Mouse (Mus musculus) forebrain, embryonic 11.5 days (tissue): ENCODE measurements around the gene Gla. TPM values are rescaled to one million over a fixed set of nuclear protein-coding genes. Genes with fewer than 3 reads are reported as not detected.

ENCODE experiments used
- ATAC-seq: fragments of 200-750 bp; cut with Nextera tagmentation; replicated peaks from 2 replicates; pipeline ENCODE4 v1.8.0; 2017; ENCODE audit warnings: moderate TSS enrichment; ENCODE audit not compliant: low FRiP score
- DNase-seq: peaks from one replicate; pipeline ENCODE4 v3.0.0-alpha.2; 2017; ENCODE audit warnings: low spot score
- H3K27ac ChIP-seq: fragments of 300-500 bp; sonication (generic); 2 replicates; pipeline ENCODE4 v1.5.1; 2014; ENCODE audit warnings: low read depth, low read length
- H3K27me3 ChIP-seq: fragments of 300-500 bp; sonication (generic); 2 replicates; pipeline ENCODE4 v1.6.1; 2014; ENCODE audit warnings: mild to moderate bottlenecking, low read length, mixed read lengths; ENCODE audit not compliant: control insufficient read depth, insufficient read depth
- H3K36me3 ChIP-seq: fragments of 300-500 bp; sonication (generic); 2 replicates; pipeline ENCODE4 v1.6.1; 2014; ENCODE audit warnings: mild to moderate bottlenecking, low read length, moderate library complexity, mixed read lengths; ENCODE audit not compliant: control insufficient read depth, insufficient read depth
- H3K4me1 ChIP-seq: fragments of 300-500 bp; sonication (generic); replicated peaks from 2 replicates; pipeline ENCODE4 v1.6.1; 2014; ENCODE audit warnings: low read length, mixed read lengths; ENCODE audit not compliant: control insufficient read depth, insufficient read depth
- H3K4me2 ChIP-seq: fragments of 300-500 bp; sonication (generic); 2 replicates; pipeline ENCODE4 v1.6.1; 2014; ENCODE audit warnings: low read depth, mild to moderate bottlenecking, low read length, moderate library complexity, mixed read lengths; ENCODE audit not compliant: severe bottlenecking
- H3K4me3 ChIP-seq: fragments of 300-500 bp; sonication (generic); 2 replicates; pipeline ENCODE4 v1.5.1; 2014; ENCODE audit warnings: low read depth, low read length
- H3K9ac ChIP-seq: fragments of 300-500 bp; sonication (generic); 2 replicates; pipeline ENCODE4 v1.6.1; 2014; ENCODE audit warnings: low read length
- H3K9me3 ChIP-seq: fragments of 300-500 bp; sonication (generic); 2 replicates; pipeline ENCODE4 v1.6.1; 2016; ENCODE audit warnings: low read length, mixed read lengths; ENCODE audit not compliant: control insufficient read depth
- WGBS: fragments of 180-500 bp; shearing (Covaris S2); extraction: QIAGEN DNeasy Blood & Tissue Kit; methylation state at CpG from one replicate; pipeline ENCODE4 v1.1.7; 2014; 5-methylcytosine and 5-hydroxymethylcytosine counted together
- polyA plus RNA-seq: library from polyadenylated mRNA; unstranded; fragments of >200 nt; fragmentation: Nextera tagmentation; extraction: Ambion mirVana; gene quantifications from 2 replicates; pipeline ENCODE4 v1.2.1, GENCODE M21; 2014

Gla gene
- polyA plus RNA-seq, 1 experiment from 2014 or later, result 3.9 TPM

GRCm38 (mm10) chrX:134601380-134602120 is 625 bp upstream of the Gla start:
- H3K9me3 ChIP-seq, result no peaks in the 10 kb centered on the region
- H3K4me1 ChIP-seq, result no peaks in the 10 kb centered on the region; the same call in 1 of the 2 replicates
- ATAC-seq (peak; percentile 83), DNase-seq (peak; percentile 75)
- H3K4me2 ChIP-seq, result peak overlapping the region; percentile 46
- H3K4me3 ChIP-seq, result peak overlapping the region; percentile 50
- peak overlapping the region; percentile 67 for H3K9ac ChIP-seq
- peak overlapping the region; percentile 77 for H3K27ac ChIP-seq
- no peaks in the 10 kb centered on the region for H3K27me3 ChIP-seq
- H3K36me3 ChIP-seq, result no peaks in the 10 kb centered on the region
- WGBS, result 18% methylated on average over 38 of the region's 43 CpGs

- Histone ChIP-seq H3K9ac (peak overlapping the region; percentile 57), H3K27me3 (no peaks in the 10 kb centered on the region), H3K9me3 (no peaks in the 10 kb centered on the region), H3K4me1 (no peaks in the 10 kb centered on the region; the same call in 1 of the 2 replicates), H3K36me3 (no peaks in the 10 kb centered on the region), H3K4me3 (peak overlapping the region; percentile 50), H3K4me2 (peak overlapping the region; percentile 59; the same call in 1 of the 2 replicates), H3K27ac (0 out of 2 replicates have a peak overlapping the region, but pooled peaks have one; percentile 21)
- ATAC-seq (no peak), DNase-seq (no peak)
- WGBS, result 29% methylated on average over 10 of the region's 10 CpGs
Observed at GRCm38 (mm10) chrX:134599922-134600565, 881 bp downstream of the Gla start.

GRCm38 (mm10) chrX:134589836-134590235 is 11.1 kb downstream of the Gla start:
- no peak overlapping the region for H3K27ac ChIP-seq
- H3K9ac ChIP-seq, result no peak overlapping the region
- 62% methylated on average over 5 of the region's 5 CpGs for WGBS
- no peak overlapping the region for H3K4me2 ChIP-seq
- no peak overlapping the region for H3K4me3 ChIP-seq
- ATAC-seq, result no peak
- no peaks in the 10 kb centered on the region for H3K36me3 ChIP-seq
- no peaks in the 10 kb centered on the region for H3K9me3 ChIP-seq
- no peaks in the 10 kb centered on the region for H3K27me3 ChIP-seq
- H3K4me1 ChIP-seq, result no peaks in the 10 kb centered on the region
- no peak for DNase-seq

- WGBS, result 83% methylated on average over 3 of the region's 3 CpGs
- H3K27me3 ChIP-seq, result no peaks in the 10 kb centered on the region
- H3K9me3 ChIP-seq, result no peaks in the 10 kb centered on the region
- H3K36me3 ChIP-seq, result no peaks in the 10 kb centered on the region
- ATAC-seq (no peak), DNase-seq (no peak)
- H3K4me3 ChIP-seq, result no peak overlapping the region
- H3K4me2 ChIP-seq, result no peak overlapping the region
- H3K9ac ChIP-seq, result no peak overlapping the region
- H3K4me1 ChIP-seq, result no peaks in the 10 kb centered on the region
- H3K27ac ChIP-seq, result no peak overlapping the region
Observed at GRCm38 (mm10) chrX:134588997-134589396, 11.9 kb downstream of the Gla start.

GRCm38 (mm10) chrX:134588261-134588660 is 12.7 kb downstream of the Gla start:
- Histone ChIP-seq H3K4me1 (no peaks in the 10 kb centered on the region), H3K36me3 (no peaks in the 10 kb centered on the region), H3K9ac (no peak overlapping the region), H3K4me3 (no peak overlapping the region), H3K4me2 (no peak overlapping the region), H3K27me3 (no peaks in the 10 kb centered on the region), H3K27ac (no peak overlapping the region), H3K9me3 (no peaks in the 10 kb centered on the region)
- DNase-seq (no peak), ATAC-seq (no peak)
- 76% methylated on average over 4 of the region's 4 CpGs for WGBS

GRCm38 (mm10) chrX:134586447-134586846 is 14.5 kb downstream of the Gla start:
- Histone ChIP-seq H3K4me1 (no peaks in the 10 kb centered on the region), H3K27me3 (no peaks in the 10 kb centered on the region), H3K4me3 (peak overlapping the region; percentile 50), H3K36me3 (no peaks in the 10 kb centered on the region), H3K9me3 (no peaks in the 10 kb centered on the region), H3K4me2 (peak overlapping the region; percentile 57), H3K9ac (peak overlapping the region; percentile 72), H3K27ac (no peak overlapping the region)
- no peak for ATAC-seq
- WGBS, result 43% methylated on average over 8 of the region's 8 CpGs
- no peak for DNase-seq

GRCm38 (mm10) chrX:134585103-134586002 is 15.6 kb downstream of the Gla start, which contains the start of gene Rpl36a:
Gene Rpl36a, plus strand, starts transcription at chrX:134585654.
- no peaks in the 10 kb centered on the region for H3K27me3 ChIP-seq
- DNase-seq (peak; percentile 92), ATAC-seq (peak; percentile 95)
- H3K9me3 ChIP-seq, result no peaks in the 10 kb centered on the region
- peak within 1 kb of the TSS; percentile 50 for H3K4me3 ChIP-seq
- peak within 1 kb of the TSS; percentile 78 for H3K27ac ChIP-seq
- H3K4me1 ChIP-seq, result no peaks in the 10 kb centered on the region
- WGBS, result 13% methylated on average over 45 of the region's 45 CpGs
- H3K36me3 ChIP-seq, result no peaks in the 10 kb centered on the region
- peak within 1 kb of the TSS; percentile 57 for H3K4me2 ChIP-seq
- peak within 1 kb of the TSS; percentile 72 for H3K9ac ChIP-seq

GRCm38 (mm10) chrX:134582888-134583669 is 17.8 kb downstream of the Gla start, which contains the start of gene Btk:
Gene Btk, minus strand, starts transcription at chrX:134583570.
- H3K4me3 ChIP-seq, result no peak within 1 kb of the TSS
- no peak within 1 kb of the TSS for H3K27ac ChIP-seq
- DNase-seq, result no peak
- no peaks in the 10 kb centered on the region for H3K36me3 ChIP-seq
- no peak within 1 kb of the TSS for H3K4me2 ChIP-seq
- H3K9ac ChIP-seq, result no peak within 1 kb of the TSS
- 90% methylated on average over 11 of the region's 11 CpGs for WGBS
- H3K27me3 ChIP-seq, result no peaks in the 10 kb centered on the region
- no peak for ATAC-seq
- no peaks in the 10 kb centered on the region for H3K9me3 ChIP-seq
- no peaks in the 10 kb centered on the region for H3K4me1 ChIP-seq
